Mouse (Mus musculus): Measurements from ENCODE around the gene Adad2. TPM values are rescaled to one million over a fixed set of nuclear protein-coding genes. Genes with fewer than 3 reads are reported as not detected.

Gene Adad2
- polyA plus RNA-seq, 1 experiment from 2014 or later, result 0.07 TPM

GRCm38 (mm10) chr8:119620848-119621465 lies 8.4 kb downstream of the Adad2 start:
- no peak for ATAC-seq (replicated peaks; ENCODE audit: extremely low read depth, insufficient read depth, low FRiP score)
- H3K4me3 ChIP-seq (ENCODE audit: low read length), result no peak overlapping the region
- no peak overlapping the region for H3K4me2 ChIP-seq (ENCODE audit: low read depth, low read length)
- H3K27ac ChIP-seq (ENCODE audit: low read length), result no peak overlapping the region
- H3K9ac ChIP-seq (ENCODE audit: low read length), result no peak overlapping the region
- no peaks in the 10 kb centered on the region for H3K36me3 ChIP-seq (ENCODE audit: control insufficient read depth, insufficient read depth)
- no peaks in the 10 kb centered on the region for H3K27me3 ChIP-seq (ENCODE audit: control insufficient read depth, insufficient read depth, low read length)
- WGBS, result 58% methylated on average over 14 of the region's 14 CpGs
- no peaks in the 10 kb centered on the region for H3K4me1 ChIP-seq (ENCODE audit: control insufficient read depth, insufficient read depth, low read length)
- no peaks in the 10 kb centered on the region for H3K9me3 ChIP-seq (replicated peaks; ENCODE audit: control insufficient read depth, low read length)

GRCm38 (mm10) chr8:119622555-119622954 lies 10.0 kb downstream of the Adad2 start:
- no peaks in the 10 kb centered on the region for H3K36me3 ChIP-seq (ENCODE audit: control insufficient read depth, insufficient read depth)
- no peaks in the 10 kb centered on the region for H3K27me3 ChIP-seq (ENCODE audit: control insufficient read depth, insufficient read depth, low read length)
- no peak overlapping the region for H3K4me2 ChIP-seq (ENCODE audit: low read depth, low read length)
- no peak overlapping the region for H3K4me3 ChIP-seq (ENCODE audit: low read length)
- no peaks in the 10 kb centered on the region for H3K9me3 ChIP-seq (replicated peaks; ENCODE audit: control insufficient read depth, low read length)
- 0 out of 2 replicates have a peak, but pooled peaks cover 2% of the 10 kb centered on the region for H3K4me1 ChIP-seq (ENCODE audit: control insufficient read depth, insufficient read depth, low read length)
- no peak overlapping the region for H3K9ac ChIP-seq (ENCODE audit: low read length)
- WGBS, result 67% methylated on average over 4 of the region's 4 CpGs
- H3K27ac ChIP-seq (ENCODE audit: low read length), result no peak overlapping the region
- no peak for ATAC-seq (replicated peaks; ENCODE audit: extremely low read depth, insufficient read depth, low FRiP score)

DNA sequence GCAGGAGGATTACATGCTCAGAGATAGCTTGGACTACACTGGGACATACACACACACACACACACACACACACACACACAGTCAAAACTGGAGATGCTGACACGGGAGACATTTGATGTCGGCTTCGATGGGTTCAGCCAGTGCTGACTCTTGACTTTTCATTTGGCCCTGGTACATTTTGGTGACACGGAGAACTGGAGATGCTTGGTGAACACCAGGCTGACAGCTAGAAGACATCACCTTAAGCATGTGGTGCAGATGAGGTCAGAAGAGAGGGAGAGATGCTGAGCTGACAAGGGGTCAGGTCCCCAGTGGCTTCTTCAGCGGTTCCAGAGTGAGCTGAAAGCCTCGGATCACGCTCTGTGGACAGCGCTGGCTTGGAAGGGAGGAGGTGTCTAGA lies 10.5 kb downstream of the Adad2 start:
- Histone ChIP-seq H3K9me3 (replicated peaks; ENCODE audit: control insufficient read depth, low read length) (no peaks in the 10 kb centered on the region), H3K4me3 (ENCODE audit: low read length) (no peak overlapping the region), H3K27ac (ENCODE audit: low read length) (no peak overlapping the region), H3K4me2 (ENCODE audit: low read depth, low read length) (no peak overlapping the region), H3K36me3 (ENCODE audit: control insufficient read depth, insufficient read depth) (no peaks in the 10 kb centered on the region), H3K9ac (ENCODE audit: low read length) (no peak overlapping the region), H3K27me3 (ENCODE audit: control insufficient read depth, insufficient read depth, low read length) (no peaks in the 10 kb centered on the region), H3K4me1 (ENCODE audit: control insufficient read depth, insufficient read depth, low read length) (0 out of 2 replicates have a peak, but pooled peaks cover 2% of the 10 kb centered on the region)
- WGBS, result 72% methylated on average over 8 of the region's 8 CpGs
- no peak for ATAC-seq (replicated peaks; ENCODE audit: extremely low read depth, insufficient read depth, low FRiP score)

DNA sequence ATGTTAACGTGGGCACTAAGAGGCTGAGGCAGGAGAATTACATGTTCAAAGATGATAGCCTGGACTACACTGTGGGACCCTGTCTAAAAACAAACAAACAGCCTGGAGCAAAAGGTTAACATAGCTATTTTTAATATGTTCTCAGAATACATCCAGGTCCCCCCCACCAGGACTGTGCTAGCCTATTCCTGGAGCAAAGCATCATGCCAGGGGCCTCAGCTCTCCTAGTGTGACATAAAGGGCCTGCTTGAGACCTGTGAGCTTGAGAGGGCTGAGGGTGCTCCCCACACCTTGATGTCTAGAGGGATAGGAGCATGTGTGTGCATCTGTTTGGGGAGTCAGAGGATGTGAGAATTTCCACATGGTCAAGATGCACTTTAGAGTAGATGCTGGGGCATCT lies 11.2 kb downstream of the Adad2 start:
- H3K4me1 ChIP-seq (ENCODE audit: control insufficient read depth, insufficient read depth, low read length), result 0 out of 2 replicates have a peak, but pooled peaks cover 2% of the 10 kb centered on the region
- 88% methylated on average over 1 of the region's 1 CpGs for WGBS
- H3K4me3 ChIP-seq (ENCODE audit: low read length), result no peak overlapping the region
- ATAC-seq (replicated peaks; ENCODE audit: extremely low read depth, insufficient read depth, low FRiP score), result no peak
- H3K27ac ChIP-seq (ENCODE audit: low read length), result no peak overlapping the region
- H3K9ac ChIP-seq (ENCODE audit: low read length), result no peak overlapping the region
- H3K4me2 ChIP-seq (ENCODE audit: low read depth, low read length), result no peak overlapping the region
- no peaks in the 10 kb centered on the region for H3K27me3 ChIP-seq (ENCODE audit: control insufficient read depth, insufficient read depth, low read length)
- H3K9me3 ChIP-seq (replicated peaks; ENCODE audit: control insufficient read depth, low read length), result no peaks in the 10 kb centered on the region
- no peaks in the 10 kb centered on the region for H3K36me3 ChIP-seq (ENCODE audit: control insufficient read depth, insufficient read depth)

DNA sequence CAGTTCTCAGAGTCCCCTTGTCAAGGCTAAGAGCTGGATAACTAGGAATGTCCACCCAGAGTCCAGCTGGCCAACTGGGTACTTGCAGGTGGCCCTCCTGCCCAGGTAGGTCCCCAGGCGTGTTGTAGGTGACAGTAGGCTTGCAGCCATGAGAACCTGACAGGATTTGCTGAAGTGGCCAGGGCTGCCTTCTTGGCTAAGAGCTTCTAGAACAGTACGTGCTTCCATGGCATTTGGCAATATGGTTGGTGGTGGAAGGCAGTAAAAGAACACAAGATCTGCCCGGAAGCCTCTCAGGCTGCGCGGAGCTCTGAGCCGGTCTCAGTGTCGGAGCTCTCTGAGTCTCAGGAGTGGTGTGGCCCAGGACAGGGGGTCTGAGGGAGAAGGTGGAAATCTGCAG lies 12.4 kb downstream of the Adad2 start:
- Histone ChIP-seq H3K36me3 (ENCODE audit: control insufficient read depth, insufficient read depth) (no peaks in the 10 kb centered on the region), H3K4me1 (ENCODE audit: control insufficient read depth, insufficient read depth, low read length) (0 out of 2 replicates have a peak, but pooled peaks cover 2% of the 10 kb centered on the region), H3K4me2 (ENCODE audit: low read depth, low read length) (no peak overlapping the region), H3K4me3 (ENCODE audit: low read length) (no peak overlapping the region), H3K9me3 (replicated peaks; ENCODE audit: control insufficient read depth, low read length) (no peaks in the 10 kb centered on the region), H3K9ac (ENCODE audit: low read length) (no peak overlapping the region), H3K27ac (ENCODE audit: low read length) (no peak overlapping the region), H3K27me3 (ENCODE audit: control insufficient read depth, insufficient read depth, low read length) (no peaks in the 10 kb centered on the region)
- no peak for ATAC-seq (replicated peaks; ENCODE audit: extremely low read depth, insufficient read depth, low FRiP score)
- WGBS, result 84% methylated on average over 7 of the region's 7 CpGs

DNA sequence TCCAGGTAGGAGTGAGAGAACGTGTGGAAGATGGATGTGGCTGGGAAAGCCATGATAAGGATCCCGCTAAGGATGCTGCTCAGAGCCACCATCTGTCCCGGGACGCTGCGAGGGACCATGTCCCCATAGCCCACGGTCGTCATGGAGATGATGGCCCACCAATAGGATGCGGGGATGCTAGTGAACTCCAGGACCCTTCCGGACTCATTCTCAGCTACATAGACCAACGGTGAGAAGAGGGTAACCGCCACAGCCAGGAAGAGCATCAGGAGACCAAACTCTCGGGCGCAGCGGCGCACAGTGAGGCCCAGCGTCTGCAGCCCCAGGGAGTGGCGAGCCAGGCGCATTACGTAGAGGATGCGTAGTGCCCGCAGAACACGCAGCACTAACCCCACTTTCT lies 13.2 kb downstream of the Adad2 start:
- Histone ChIP-seq H3K9me3 (replicated peaks; ENCODE audit: control insufficient read depth, low read length) (no peaks in the 10 kb centered on the region), H3K4me2 (ENCODE audit: low read depth, low read length) (no peak overlapping the region), H3K27me3 (ENCODE audit: control insufficient read depth, insufficient read depth, low read length) (no peaks in the 10 kb centered on the region), H3K9ac (ENCODE audit: low read length) (no peak overlapping the region), H3K4me3 (ENCODE audit: low read length) (no peak overlapping the region), H3K36me3 (ENCODE audit: control insufficient read depth, insufficient read depth) (no peaks in the 10 kb centered on the region), H3K4me1 (ENCODE audit: control insufficient read depth, insufficient read depth, low read length) (0 out of 2 replicates have a peak, but pooled peaks cover 2% of the 10 kb centered on the region), H3K27ac (ENCODE audit: low read length) (no peak overlapping the region)
- 72% methylated on average over 22 of the region's 22 CpGs for WGBS
- ATAC-seq (replicated peaks; ENCODE audit: extremely low read depth, insufficient read depth, low FRiP score), result no peak

DNA sequence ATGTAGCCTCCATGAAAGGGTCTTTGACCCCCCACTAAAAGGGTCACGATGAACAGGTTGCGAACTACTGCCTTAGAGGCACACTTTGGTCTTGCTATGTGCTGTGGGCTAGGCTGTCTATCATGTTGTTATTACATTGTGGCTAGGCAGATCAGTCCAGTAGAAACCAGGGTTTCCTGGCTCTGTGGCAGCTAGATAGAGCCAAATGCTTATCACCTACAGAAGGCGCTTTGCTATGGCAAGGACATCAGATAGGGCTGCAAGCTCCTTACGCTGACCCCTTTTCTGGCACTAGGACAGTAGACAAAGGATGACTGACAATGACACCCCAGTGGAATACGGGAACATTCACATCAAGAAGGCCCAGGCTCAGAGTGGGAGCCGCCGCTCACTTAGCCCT lies 14.7 kb downstream of the Adad2 start:
- no peak for ATAC-seq (replicated peaks; ENCODE audit: extremely low read depth, insufficient read depth, low FRiP score)
- Histone ChIP-seq H3K9me3 (replicated peaks; ENCODE audit: control insufficient read depth, low read length) (no peaks in the 10 kb centered on the region), H3K36me3 (ENCODE audit: control insufficient read depth, insufficient read depth) (no peaks in the 10 kb centered on the region), H3K4me1 (ENCODE audit: control insufficient read depth, insufficient read depth, low read length) (0 out of 2 replicates have a peak, but pooled peaks cover 2% of the 10 kb centered on the region), H3K4me3 (ENCODE audit: low read length) (no peak overlapping the region), H3K27ac (ENCODE audit: low read length) (no peak overlapping the region), H3K4me2 (ENCODE audit: low read depth, low read length) (no peak overlapping the region), H3K9ac (ENCODE audit: low read length) (no peak overlapping the region), H3K27me3 (ENCODE audit: control insufficient read depth, insufficient read depth, low read length) (peaks cover 7% of the 10 kb centered on the region)
- 85% methylated on average over 7 of the region's 7 CpGs for WGBS

DNA sequence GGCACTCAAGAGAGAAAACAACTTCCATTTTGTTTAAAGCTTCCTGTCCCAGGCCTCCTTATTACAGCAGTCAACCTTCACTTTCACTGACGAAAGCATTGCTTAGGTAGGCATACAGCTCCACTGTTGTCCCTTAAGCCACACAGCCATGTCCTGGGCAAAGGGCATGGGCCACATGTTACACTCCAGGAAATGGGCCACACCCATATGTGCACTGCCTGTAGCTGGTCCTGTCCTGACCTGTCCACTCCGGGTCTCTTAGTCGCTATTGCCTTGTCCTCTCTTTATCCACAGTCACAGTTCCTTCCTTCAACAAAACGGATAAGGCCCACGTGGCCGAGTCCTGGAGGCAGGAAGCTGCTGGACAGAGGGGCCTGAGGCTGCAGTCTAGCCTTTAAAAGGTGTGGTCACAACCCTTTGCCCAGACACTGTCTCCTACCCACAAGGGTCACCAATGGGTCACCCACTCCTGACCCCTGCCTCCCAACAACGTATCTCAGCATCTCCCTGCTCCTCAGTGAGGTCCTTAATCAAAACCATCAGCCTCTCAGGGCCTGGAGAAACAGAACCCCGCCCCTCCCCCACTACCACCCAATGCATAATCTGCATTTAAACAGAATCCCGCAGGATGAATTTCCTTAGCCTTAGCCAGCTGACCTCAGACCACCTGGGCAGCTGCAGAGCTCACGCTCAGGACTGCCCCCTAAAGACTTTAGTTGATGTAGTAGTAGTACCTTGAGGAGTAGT lies 15.2 kb downstream of the Adad2 start:
- H3K36me3 ChIP-seq (ENCODE audit: control insufficient read depth, insufficient read depth), result no peaks in the 10 kb centered on the region
- 48% methylated on average over 10 of the region's 10 CpGs for WGBS
- H3K4me1 ChIP-seq (ENCODE audit: control insufficient read depth, insufficient read depth, low read length), result 0 out of 2 replicates have a peak, but pooled peaks cover 2% of the 10 kb centered on the region
- no peak overlapping the region for H3K4me3 ChIP-seq (ENCODE audit: low read length)
- no peaks in the 10 kb centered on the region for H3K9me3 ChIP-seq (replicated peaks; ENCODE audit: control insufficient read depth, low read length)
- no peak overlapping the region for H3K4me2 ChIP-seq (ENCODE audit: low read depth, low read length)
- no peak for ATAC-seq (replicated peaks; ENCODE audit: extremely low read depth, insufficient read depth, low FRiP score)
- H3K27me3 ChIP-seq (ENCODE audit: control insufficient read depth, insufficient read depth, low read length), result peaks cover 11% of the 10 kb centered on the region
- no peak overlapping the region for H3K27ac ChIP-seq (ENCODE audit: low read length)
- no peak overlapping the region for H3K9ac ChIP-seq (ENCODE audit: low read length)

DNA sequence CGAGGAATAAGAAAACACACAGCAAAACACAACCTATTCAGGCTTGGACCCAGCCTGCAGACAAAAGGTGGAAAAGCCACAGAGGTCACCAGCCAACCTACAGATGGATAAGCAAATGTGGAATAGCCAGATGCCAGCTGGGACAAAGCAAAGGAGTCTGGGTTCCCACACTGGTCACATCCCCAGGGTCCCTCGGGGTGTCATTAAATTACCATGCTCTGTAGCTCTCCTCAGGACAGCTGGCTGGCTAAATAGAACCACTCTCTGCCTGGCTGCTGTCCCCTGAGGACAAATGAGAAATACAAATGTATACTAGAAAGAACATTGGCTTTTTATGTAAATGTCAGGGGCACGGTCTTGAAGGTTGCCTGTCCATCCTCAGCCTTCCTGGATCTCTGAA lies 18.3 kb downstream of the Adad2 start:
- H3K36me3 ChIP-seq (ENCODE audit: control insufficient read depth, insufficient read depth), result no peaks in the 10 kb centered on the region
- no peaks in the 10 kb centered on the region for H3K9me3 ChIP-seq (replicated peaks; ENCODE audit: control insufficient read depth, low read length)
- no peak for ATAC-seq (replicated peaks; ENCODE audit: extremely low read depth, insufficient read depth, low FRiP score)
- H3K9ac ChIP-seq (ENCODE audit: low read length), result no peak overlapping the region
- peaks cover 5% of the 10 kb centered on the region for H3K4me1 ChIP-seq (ENCODE audit: control insufficient read depth, insufficient read depth, low read length)
- no peak overlapping the region for H3K4me2 ChIP-seq (ENCODE audit: low read depth, low read length)
- 62% methylated on average over 3 of the region's 3 CpGs for WGBS
- peaks cover 31% of the 10 kb centered on the region for H3K27me3 ChIP-seq (ENCODE audit: control insufficient read depth, insufficient read depth, low read length)
- H3K27ac ChIP-seq (ENCODE audit: low read length), result no peak overlapping the region
- no peak overlapping the region for H3K4me3 ChIP-seq (ENCODE audit: low read length)
